Mouse (Mus musculus) neural tube, embryonic 14.5 days (tissue): ENCODE results near the gene Olfr1356. TPM values are rescaled to one million over a fixed set of nuclear protein-coding genes. Genes with fewer than 3 reads are reported as not detected.
"Not testable (repeated sequence)": the region's sequence is repeated elsewhere in the genome, so short reads cannot be mapped to it uniquely, and the experiment has no call there.

Experiments used
- ATAC-seq: fragments of 200-750 bp; cut with Nextera tagmentation; 2 replicates; pipeline ENCODE4 v1.8.0; 2017; ENCODE audit warnings: low read depth, mild to moderate bottlenecking, moderate TSS enrichment, moderate library complexity
- H3K27ac ChIP-seq: fragments of 300-500 bp; sonication (generic); 2 replicates; pipeline ENCODE4 v1.5.1; 2014; ENCODE audit warnings: low read depth, mild to moderate bottlenecking, control low read depth, low read length, moderate library complexity, mixed read lengths
- H3K27me3 ChIP-seq: fragments of 300-500 bp; sonication (generic); 2 replicates; pipeline ENCODE4 v1.6.1; 2014; ENCODE audit warnings: low read length; ENCODE audit not compliant: control insufficient read depth, insufficient read depth
- H3K36me3 ChIP-seq: fragments of 300-500 bp; sonication (generic); 2 replicates; pipeline ENCODE4 v1.6.1; 2014; ENCODE audit warnings: low read length, mixed read lengths; ENCODE audit not compliant: control insufficient read depth, insufficient read depth
- H3K4me1 ChIP-seq: fragments of 300-500 bp; sonication (generic); 2 replicates; pipeline ENCODE4 v1.6.1; 2014; ENCODE audit warnings: low read length; ENCODE audit not compliant: control insufficient read depth, insufficient read depth
- H3K4me2 ChIP-seq: fragments of 300-500 bp; sonication (generic); 2 replicates; pipeline ENCODE4 v1.6.1; 2014; ENCODE audit warnings: mild to moderate bottlenecking, low read depth, low read length, control low read depth
- H3K4me3 ChIP-seq: fragments of 300-500 bp; sonication (generic); 2 replicates; pipeline ENCODE4 v1.5.1; 2014; ENCODE audit warnings: low read depth, low read length, control low read depth, mixed read lengths
- H3K9ac ChIP-seq: fragments of 300-500 bp; sonication (generic); replicated peaks from 2 replicates; pipeline ENCODE4 v1.6.1; 2014; ENCODE audit warnings: low read depth, mild to moderate bottlenecking, control low read depth, low read length, mixed read lengths
- H3K9me3 ChIP-seq: fragments of 300-500 bp; sonication (generic); 2 replicates; pipeline ENCODE4 v1.6.1; 2016; ENCODE audit warnings: low read length; ENCODE audit not compliant: control insufficient read depth
- WGBS: fragments of 180-500 bp; shearing (Covaris S2); extraction: QIAGEN DNeasy Blood & Tissue Kit; methylation state at CpG from one replicate; pipeline ENCODE4 v1.1.7; 2014; 5-methylcytosine and 5-hydroxymethylcytosine counted together
- polyA plus RNA-seq: library from polyadenylated mRNA; unstranded; fragments of >200 nt; fragmentation: Nextera tagmentation; extraction: Ambion mirVana; gene quantifications from 2 replicates; pipeline ENCODE4 v1.2.1, GENCODE M21; 2014

Gene Olfr1356
- not detected in 2 replicates for polyA plus RNA-seq

DNA sequence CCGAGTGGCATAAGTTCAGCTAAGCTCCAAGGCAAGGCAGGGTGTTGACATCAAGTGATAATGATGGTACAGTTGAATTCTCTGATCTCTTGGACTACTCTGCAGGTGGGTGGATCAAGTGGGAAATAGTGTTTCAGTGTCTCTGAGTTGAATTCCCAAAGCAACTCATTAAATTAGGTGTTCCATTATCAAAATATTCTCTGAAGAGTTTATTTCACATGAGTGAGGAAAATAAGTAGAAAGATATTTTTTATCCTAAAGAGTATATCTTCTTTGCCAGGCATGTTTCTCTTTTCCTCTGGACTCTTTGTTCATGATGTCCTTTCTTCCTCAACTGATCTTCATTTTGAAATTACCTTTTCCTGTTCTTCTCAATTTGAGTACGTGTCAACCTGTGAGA is at the start of gene Olfr1356:
Olfr1356 (minus strand) TSS at position 101 of the 400 bp plus-strand sequence.
- Histone ChIP-seq H3K27me3 (no peaks in the 10 kb centered on the region), H3K4me1 (no peaks in the 10 kb centered on the region), H3K9ac (no peak within 1 kb of the TSS), H3K4me3 (no peak within 1 kb of the TSS), H3K4me2 (no peak within 1 kb of the TSS), H3K9me3 (no peaks in the 10 kb centered on the region), H3K27ac (no peak within 1 kb of the TSS), H3K36me3 (no peaks in the 10 kb centered on the region)
- ATAC-seq: no peak
- WGBS: 94% methylated on average over 2 of the region's 2 CpGs

DNA sequence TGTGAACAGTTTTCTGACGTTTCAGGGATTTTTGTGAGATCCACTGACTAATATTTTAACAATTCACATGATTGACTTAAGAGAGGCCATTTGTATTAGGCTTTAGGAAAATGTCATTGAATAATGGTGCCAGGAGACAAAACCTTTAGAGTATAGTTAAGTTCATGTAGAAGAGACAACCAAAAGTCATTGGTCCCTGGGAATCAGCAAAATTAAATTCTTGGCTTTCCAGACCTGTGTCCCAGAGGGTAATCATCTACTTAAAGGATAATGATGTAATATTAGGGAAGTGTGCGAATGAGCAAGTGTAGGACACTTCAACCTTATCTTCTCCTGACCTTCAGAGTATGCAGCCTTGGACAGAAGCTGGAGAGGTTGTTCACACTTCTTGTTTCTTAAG is 23.3 kb upstream of the Olfr1356 start, which contains the start of gene Olfr1355:
Olfr1355 (plus strand) TSS at position 301 of the 400 bp plus-strand sequence.
- Histone ChIP-seq H3K9ac (no peak within 1 kb of the TSS), H3K27ac (no peak within 1 kb of the TSS), H3K27me3 (no peaks in the 10 kb centered on the region), H3K4me1 (no peaks in the 10 kb centered on the region), H3K9me3 (no peaks in the 10 kb centered on the region), H3K4me3 (no peak within 1 kb of the TSS), H3K36me3 (no peaks in the 10 kb centered on the region), H3K4me2 (no peak within 1 kb of the TSS)
- ATAC-seq: no peak
- 84% methylated on average over 2 of the region's 2 CpGs for WGBS

DNA sequence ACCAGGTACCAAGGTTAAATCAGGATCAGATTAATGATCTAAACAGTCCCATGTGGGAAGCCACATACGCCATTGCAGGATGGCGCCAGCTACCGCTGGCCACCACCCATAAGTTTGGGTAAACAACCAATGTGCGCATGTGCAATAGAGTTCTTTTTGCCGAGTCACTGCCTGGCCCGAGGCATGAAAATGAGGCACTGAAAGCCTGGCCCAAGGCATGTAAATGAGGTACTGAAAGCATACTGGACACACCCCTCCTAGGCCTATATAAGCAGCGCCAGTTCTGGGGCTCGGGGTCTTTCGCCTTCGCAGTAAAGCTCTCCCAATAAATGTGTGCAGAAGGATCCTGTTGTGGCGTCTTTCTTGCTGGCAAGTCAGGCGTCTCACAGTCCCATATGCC is 11.5 kb downstream of the Olfr1356 start:
- WGBS: 92% methylated on average over 12 of the region's 12 CpGs
- not testable (repeated sequence) for H3K27ac ChIP-seq, H3K27me3 ChIP-seq, H3K4me1 ChIP-seq, ATAC-seq, H3K36me3 ChIP-seq, H3K9me3 ChIP-seq, H3K4me3 ChIP-seq, H3K4me2 ChIP-seq, H3K9ac ChIP-seq

DNA sequence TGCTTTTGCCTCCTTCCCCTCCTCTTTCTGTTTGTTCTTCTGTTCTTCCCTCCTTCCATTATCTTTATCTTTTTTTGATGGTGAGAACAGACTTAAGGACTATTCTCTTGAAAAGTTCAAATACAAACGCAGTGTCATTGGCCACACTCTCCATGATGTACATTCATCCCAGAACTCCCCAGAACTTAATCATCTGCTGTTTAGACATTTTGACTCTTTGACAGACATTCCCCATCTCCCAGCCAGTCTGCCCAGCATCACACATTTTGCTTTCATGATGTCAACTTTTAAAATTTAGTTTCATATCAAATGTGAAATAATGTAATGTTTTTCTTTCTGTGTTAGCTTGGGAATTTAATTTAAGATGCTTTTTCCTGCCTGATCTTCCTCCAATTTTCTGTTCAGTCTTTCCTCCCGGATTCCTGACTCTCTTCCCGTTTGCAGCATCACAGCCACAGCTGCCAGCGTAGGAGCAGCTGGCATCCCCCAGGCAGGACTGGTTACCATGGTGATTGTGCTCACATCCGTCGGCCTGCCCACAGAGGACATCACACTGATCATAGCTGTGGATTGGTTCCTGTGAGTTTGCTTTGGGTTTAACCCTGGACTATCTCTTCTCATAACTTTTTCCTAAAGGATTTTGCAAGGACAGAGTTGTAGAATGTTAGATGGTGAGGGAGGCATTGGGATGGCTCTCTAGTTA is 39.5 kb downstream of the Olfr1356 start:
- Histone ChIP-seq H3K4me2 (no peak overlapping the region), H3K27ac (no peak overlapping the region; the same call in 1 of the 2 replicates), H3K27me3 (no peaks in the 10 kb centered on the region), H3K4me1 (no peaks in the 10 kb centered on the region), H3K9me3 (no peaks in the 10 kb centered on the region), H3K9ac (no peak overlapping the region), H3K36me3 (no peaks in the 10 kb centered on the region), H3K4me3 (no peak overlapping the region)
- peak; percentile 96 for ATAC-seq
- 35% methylated on average over 6 of the region's 6 CpGs for WGBS

DNA sequence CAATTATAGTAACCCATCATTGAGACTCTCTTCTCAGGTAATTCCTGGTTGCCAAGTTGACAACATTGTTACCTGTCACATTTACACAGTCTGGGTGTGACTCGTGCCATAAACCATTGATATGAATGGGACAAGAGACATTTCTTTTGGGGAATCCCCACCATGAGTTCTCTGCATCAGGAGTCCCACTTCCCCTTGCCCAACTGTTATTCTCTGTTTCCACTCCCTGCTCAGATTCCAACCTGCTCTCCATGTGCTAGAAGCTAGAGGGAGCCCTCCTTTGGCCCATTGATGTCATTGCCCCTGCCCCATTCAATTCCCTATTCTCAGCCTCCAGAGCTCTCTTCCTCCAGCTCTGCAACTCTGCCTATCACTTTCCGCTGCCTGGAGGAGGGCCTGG is 50.5 kb downstream of the Olfr1356 start:
- no peak overlapping the region for H3K4me3 ChIP-seq
- no peak overlapping the region for H3K9ac ChIP-seq
- no peaks in the 10 kb centered on the region for H3K9me3 ChIP-seq
- no peaks in the 10 kb centered on the region for H3K27me3 ChIP-seq
- no peak overlapping the region for H3K4me2 ChIP-seq
- no peak overlapping the region for H3K27ac ChIP-seq
- H3K36me3 ChIP-seq: no peaks in the 10 kb centered on the region
- ATAC-seq: no peak
- WGBS: 77% methylated on average over 2 of the region's 2 CpGs
- no peaks in the 10 kb centered on the region for H3K4me1 ChIP-seq

Other genes with a start within 250 kb of the Olfr1356 start
- gene Olfr1357, start 234.1 kb downstream of the Olfr1356 start, polyA plus RNA-seq: not detected in 2 replicates
- gene Casp14, start 133.9 kb downstream of the Olfr1356 start, polyA plus RNA-seq: not detected in 2 replicates
- 0.20 and 0.40 TPM in 2 replicates for gene Ccdc105, start 99.1 kb downstream of the Olfr1356 start, polyA plus RNA-seq
- 10.3 and 10.8 TPM in 2 replicates for gene Slc1a6, start 71.7 kb downstream of the Olfr1356 start, polyA plus RNA-seq
- gene Olfr1355, start 23.4 kb upstream of the Olfr1356 start, polyA plus RNA-seq: not detected in 2 replicates
- not detected in 2 replicates for gene Olfr1354, start 61.0 kb upstream of the Olfr1356 start, polyA plus RNA-seq
- not detected in 2 replicates for gene Olfr8, start 98.5 kb upstream of the Olfr1356 start, polyA plus RNA-seq
- not detected in 2 replicates for gene Olfr1353, start 111.1 kb upstream of the Olfr1356 start, polyA plus RNA-seq
- not detected in 2 replicates for gene Olfr1352, start 128.9 kb upstream of the Olfr1356 start, polyA plus RNA-seq
- not detected in 2 replicates for gene Olfr1351, start 160.3 kb upstream of the Olfr1356 start, polyA plus RNA-seq
- 0.49 and 0.76 TPM in 2 replicates for gene Olfr57, start 176.6 kb upstream of the Olfr1356 start, polyA plus RNA-seq
- gene 2610008E11Rik, start 245.4 kb upstream of the Olfr1356 start, polyA plus RNA-seq: 55.8 and 57.0 TPM in 2 replicates